Mouse (Mus musculus) cerebellum, postnatal 36 days (tissue): ENCODE data around the gene Rspo3.

Source experiments
- DNase-seq, 2 experiments: peaks; one replicate each; pipeline ENCODE4 v3.0.0; 2021 to 2022; ENCODE audit warnings: mixed read lengths in 2 of 2

Gene Rspo3

GRCm38 (mm10) chr10:29535546-29536260, at the start of gene Rspo3:
Gene Rspo3 (minus strand): TSS chr10:29535867.
- DNase-seq = peak; percentile 35 to 36

- no peak for DNase-seq
These were observed 46.3 kb upstream of the Rspo3 start for GRCm38 (mm10) chr10:29581940-29582339.

GRCm38 (mm10) chr10:29581476-29581875, 45.8 kb upstream of the Rspo3 start:
- DNase-seq = no peak

GRCm38 (mm10) chr10:29555983-29556382, 20.3 kb upstream of the Rspo3 start:
- DNase-seq = no peak

GRCm38 (mm10) chr10:29554365-29554764, 18.7 kb upstream of the Rspo3 start:
- no peak for DNase-seq

- DNase-seq = no peak
These were observed 7.3 kb upstream of the Rspo3 start for GRCm38 (mm10) chr10:29542982-29543381.

- no peak for DNase-seq
These were observed 3.8 kb upstream of the Rspo3 start for GRCm38 (mm10) chr10:29539516-29539915.

GRCm38 (mm10) chr10:29538791-29539190, 3.1 kb upstream of the Rspo3 start:
- DNase-seq = no peak

GRCm38 (mm10) chr10:29534830-29535227, 838 bp downstream of the Rspo3 start:
- peak in 1 of 2 experiments; percentile 3 for DNase-seq

GRCm38 (mm10) chr10:29533846-29534829, 1.5 kb downstream of the Rspo3 start:
- DNase-seq = peak; percentile 11 to 20

- DNase-seq = peak; percentile 77 to 81
These were observed 2.6 kb downstream of the Rspo3 start for GRCm38 (mm10) chr10:29532821-29533715.

- no peak for DNase-seq
These were observed 22.1 kb downstream of the Rspo3 start for GRCm38 (mm10) chr10:29513563-29513962.

- DNase-seq = no peak
These were observed 27.5 kb downstream of the Rspo3 start for GRCm38 (mm10) chr10:29508167-29508566.

GRCm38 (mm10) chr10:29497205-29497822, 38.4 kb downstream of the Rspo3 start:
- no peak for DNase-seq

GRCm38 (mm10) chr10:29493996-29494395, 41.7 kb downstream of the Rspo3 start:
- no peak for DNase-seq

- DNase-seq = no peak
These were observed 54.7 kb downstream of the Rspo3 start for GRCm38 (mm10) chr10:29480945-29481344.

GRCm38 (mm10) chr10:29479401-29479800, 56.3 kb downstream of the Rspo3 start:
- DNase-seq = no peak

- DNase-seq = no peak
These were observed 65.2 kb downstream of the Rspo3 start for GRCm38 (mm10) chr10:29470454-29470853.

GRCm38 (mm10) chr10:29460100-29460499, 75.6 kb downstream of the Rspo3 start:
- DNase-seq = no peak

GRCm38 (mm10) chr10:29459632-29460031, 76.0 kb downstream of the Rspo3 start:
- no peak for DNase-seq

GRCm38 (mm10) chr10:29445076-29445475, 90.6 kb downstream of the Rspo3 start:
- no peak for DNase-seq

- no peak for DNase-seq
These were observed 94.4 kb downstream of the Rspo3 start for GRCm38 (mm10) chr10:29441297-29441696.
